Mouse (Mus musculus) lung, adult 2 months (tissue): ENCODE data around the gene Apol6.

Experiments
- CTCF ChIP-seq: fragments of 200-500 bp; IDR thresholded peaks from 2 replicates; pipeline ENCODE4 v1.5.1; 2011; ENCODE audit warnings: mild to moderate bottlenecking, low read length, control low read depth; ENCODE audit not compliant: insufficient read depth
- POLR2A ChIP-seq: fragments of 200-500 bp; IDR thresholded peaks from 2 replicates; pipeline ENCODE4 v1.6.1; 2011; ENCODE audit warnings: low read depth, mild to moderate bottlenecking, control low read depth, low read length, borderline replicate concordance; ENCODE audit errors: extremely low read depth

DNA sequence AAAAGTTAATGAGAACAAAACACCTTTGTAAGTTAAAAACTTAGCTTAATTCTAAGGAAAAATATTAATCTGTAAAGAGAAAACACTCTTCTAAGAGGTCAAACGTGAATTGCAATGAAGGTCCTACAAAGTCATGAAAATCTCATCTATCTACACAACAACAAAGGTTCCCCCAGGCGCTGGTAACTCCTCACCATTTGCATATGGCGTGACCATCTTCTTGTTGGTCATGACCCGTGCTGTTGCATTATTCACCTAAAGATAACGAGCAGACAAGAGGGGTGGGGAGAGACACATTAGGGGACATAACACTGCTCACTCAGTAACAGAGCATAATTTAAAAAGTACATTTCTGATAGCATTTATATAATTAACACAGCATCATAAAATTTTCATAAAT is 58.2 kb downstream of the Apol6 start:
- TF ChIP-seq POLR2A: no peak
- no peak for TF ChIP-seq CTCF
